Mouse (Mus musculus) limb, embryonic 13.5 days (tissue): ENCODE measurements around the gene Mlkl. TPM values are rescaled to one million over a fixed set of nuclear protein-coding genes. Genes with fewer than 3 reads are reported as not detected.
"Not testable (repeated sequence)": the region's sequence is repeated elsewhere in the genome, so short reads cannot be mapped to it uniquely, and the experiment has no call there.

Source experiments
- ATAC-seq: fragments of 200-750 bp; cut with Nextera tagmentation; 2 replicates; pipeline ENCODE4 v1.8.0; 2017; ENCODE audit warnings: low read depth, moderate number of reproducible peaks, moderate TSS enrichment; ENCODE audit not compliant: low FRiP score
- H3K27ac ChIP-seq: fragments of 300-500 bp; sonication (generic); 2 replicates; pipeline ENCODE4 v1.5.1; 2015; ENCODE audit warnings: inconsistent platforms, mild to moderate bottlenecking, moderate library complexity
- H3K27me3 ChIP-seq: fragments of 300-500 bp; sonication (generic); 2 replicates; pipeline ENCODE4 v1.6.1; 2015; ENCODE audit warnings: mild to moderate bottlenecking, inconsistent platforms
- H3K36me3 ChIP-seq: fragments of 300-500 bp; sonication (generic); 2 replicates; pipeline ENCODE4 v1.6.1; 2015; ENCODE audit warnings: inconsistent platforms, mild to moderate bottlenecking, moderate library complexity
- H3K4me1 ChIP-seq: fragments of 300-500 bp; sonication (generic); 2 replicates; pipeline ENCODE4 v1.6.1; 2015; ENCODE audit warnings: inconsistent platforms
- H3K4me2 ChIP-seq: fragments of 300-500 bp; sonication (generic); replicated peaks from 2 replicates; pipeline ENCODE4 v1.6.1; 2015; ENCODE audit warnings: inconsistent platforms, mild to moderate bottlenecking, moderate library complexity
- H3K4me3 ChIP-seq: fragments of 300-500 bp; sonication (generic); 2 replicates; pipeline ENCODE4 v1.5.1; 2015; ENCODE audit warnings: moderate library complexity, mild to moderate bottlenecking, inconsistent platforms
- H3K9ac ChIP-seq: fragments of 300-500 bp; sonication (generic); 2 replicates; pipeline ENCODE4 v1.6.1; 2015; ENCODE audit warnings: mild to moderate bottlenecking, inconsistent platforms
- H3K9me3 ChIP-seq: fragments of 300-500 bp; sonication (generic); 2 replicates; pipeline ENCODE4 v1.6.1; 2016; ENCODE audit warnings: inconsistent platforms
- WGBS: fragments of 180-500 bp; shearing (Covaris S2); methylation state at CpG from one replicate; pipeline ENCODE4 v1.1.7; 2015; 5-methylcytosine and 5-hydroxymethylcytosine counted together
- polyA plus RNA-seq: library from polyadenylated mRNA; unstranded; fragments of >200 nt; fragmentation: Nextera tagmentation; extraction: Ambion mirVana; gene quantifications from 2 replicates; pipeline ENCODE4 v1.2.1, GENCODE M21; 2015

Gene Mlkl
- polyA plus RNA-seq, 1 experiment from 2014 or later, result 0.47 TPM

DNA sequence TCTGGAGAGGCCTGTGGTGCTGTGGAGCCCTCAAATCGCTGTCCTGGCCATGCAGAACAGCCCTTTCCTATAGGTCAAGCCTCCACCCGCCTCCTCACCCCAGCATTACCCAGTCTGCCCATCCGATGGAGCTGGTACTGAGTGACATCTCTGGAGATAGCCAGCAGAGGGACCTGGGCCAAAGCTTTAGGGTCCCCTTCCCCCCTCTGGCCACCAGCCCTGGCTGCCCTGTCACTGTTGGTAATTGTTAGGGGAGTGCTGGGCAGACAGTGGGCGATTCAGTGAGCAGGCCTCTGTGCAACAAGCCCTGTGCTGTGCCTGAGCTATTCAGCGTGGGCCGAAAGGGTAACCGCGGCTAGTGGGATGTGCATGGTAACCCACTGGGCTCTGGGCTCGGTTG, 15.5 kb upstream of the Mlkl start:
- H3K36me3 ChIP-seq, result no peaks in the 10 kb centered on the region

DNA sequence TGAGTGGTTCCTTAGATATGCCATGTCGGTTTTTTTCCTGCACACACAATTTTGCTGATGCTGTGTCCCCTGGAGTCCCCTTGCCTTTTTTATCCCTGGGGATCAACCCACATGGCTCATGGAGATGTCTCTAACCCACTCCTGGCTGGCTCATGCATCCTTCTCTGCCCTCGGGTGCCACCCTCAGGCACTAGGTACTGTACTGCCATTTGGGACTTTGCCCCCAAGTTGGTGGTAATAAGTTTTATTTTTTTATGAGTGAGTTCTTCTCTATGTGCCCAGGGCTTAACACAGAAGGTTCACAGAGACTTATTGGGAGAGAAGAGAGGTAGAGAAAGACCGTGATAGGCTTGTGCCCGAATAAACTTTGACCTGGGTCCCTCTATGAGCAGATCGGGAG, 14.3 kb upstream of the Mlkl start:
- Histone ChIP-seq H3K36me3 (no peaks in the 10 kb centered on the region), H3K4me1 (no peaks in the 10 kb centered on the region), H3K27me3 (no peaks in the 10 kb centered on the region), H3K9me3 (no peaks in the 10 kb centered on the region), H3K4me2 (no peak overlapping the region), H3K27ac (no peak overlapping the region), H3K4me3 (no peak overlapping the region), H3K9ac (no peak overlapping the region)
- 86% methylated on average over 5 of the region's 5 CpGs for WGBS
- ATAC-seq, result no peak

More for the DNA sequence above, 15.5 kb upstream of the Mlkl start:
- Histone ChIP-seq H3K4me1 (no peaks in the 10 kb centered on the region), H3K9ac (no peak overlapping the region), H3K4me3 (no peak overlapping the region), H3K9me3 (no peaks in the 10 kb centered on the region), H3K27ac (no peak overlapping the region), H3K27me3 (no peaks in the 10 kb centered on the region), H3K4me2 (no peak overlapping the region)
- no peak for ATAC-seq
- 79% methylated on average over 9 of the region's 9 CpGs for WGBS

DNA sequence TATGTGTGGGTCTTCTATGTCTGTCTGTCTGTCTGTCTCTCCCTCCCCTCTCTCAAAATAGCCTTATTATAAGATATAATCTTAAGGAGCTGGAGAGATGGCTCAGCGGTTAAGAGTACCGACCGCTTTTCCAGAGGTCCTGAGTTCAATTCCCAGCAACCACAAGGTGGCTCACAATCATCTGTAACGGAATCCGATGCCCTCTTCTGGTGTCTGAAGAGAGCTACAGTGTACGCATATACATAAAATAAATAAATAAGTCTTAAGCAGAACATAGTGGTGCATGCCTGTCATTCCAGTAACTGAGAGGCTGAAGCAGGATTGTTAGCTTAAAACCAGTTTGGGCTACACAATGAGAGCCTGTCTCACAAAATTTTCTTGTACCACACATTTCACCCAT, 12.6 kb upstream of the Mlkl start:
- WGBS, result 87% methylated on average over 6 of the region's 6 CpGs
- H3K4me3 ChIP-seq, result no peak overlapping the region
- no peaks in the 10 kb centered on the region for H3K4me1 ChIP-seq
- H3K9me3 ChIP-seq, result no peaks in the 10 kb centered on the region
- H3K4me2 ChIP-seq, result no peak overlapping the region
- no peak overlapping the region for H3K27ac ChIP-seq
- H3K27me3 ChIP-seq, result no peaks in the 10 kb centered on the region
- ATAC-seq, result no peak
- H3K9ac ChIP-seq, result no peak overlapping the region
- no peaks in the 10 kb centered on the region for H3K36me3 ChIP-seq

DNA sequence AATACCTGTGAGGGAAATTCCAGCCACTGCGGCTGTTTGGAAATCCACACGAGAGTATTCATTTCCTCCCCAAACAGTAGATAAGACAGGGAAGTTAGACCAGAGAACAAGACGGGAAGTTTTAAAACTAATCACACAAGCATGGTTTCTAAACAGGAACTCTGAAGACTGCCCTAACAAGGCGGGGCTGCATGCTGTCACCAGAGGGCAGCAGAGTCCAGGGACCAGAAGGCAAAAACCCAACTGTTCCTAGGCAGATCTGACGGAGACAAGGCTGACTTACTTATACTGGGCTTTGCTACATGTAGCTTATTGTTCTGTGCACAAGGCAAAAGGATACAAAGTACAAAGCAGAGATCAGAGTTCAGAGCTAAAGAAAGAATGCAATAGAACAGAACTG, 5.2 kb upstream of the Mlkl start:
- no peak overlapping the region for H3K4me2 ChIP-seq
- 15% methylated on average over 5 of the region's 5 CpGs for WGBS
- no peak for ATAC-seq
- H3K9me3 ChIP-seq, result no peaks in the 10 kb centered on the region
- peaks cover 27% of the 10 kb centered on the region for H3K27me3 ChIP-seq
- H3K36me3 ChIP-seq, result no peaks in the 10 kb centered on the region
- H3K4me1 ChIP-seq, result peaks cover 2% of the 10 kb centered on the region
- H3K4me3 ChIP-seq, result no peak overlapping the region
- H3K9ac ChIP-seq, result no peak overlapping the region
- H3K27ac ChIP-seq, result no peak overlapping the region

DNA sequence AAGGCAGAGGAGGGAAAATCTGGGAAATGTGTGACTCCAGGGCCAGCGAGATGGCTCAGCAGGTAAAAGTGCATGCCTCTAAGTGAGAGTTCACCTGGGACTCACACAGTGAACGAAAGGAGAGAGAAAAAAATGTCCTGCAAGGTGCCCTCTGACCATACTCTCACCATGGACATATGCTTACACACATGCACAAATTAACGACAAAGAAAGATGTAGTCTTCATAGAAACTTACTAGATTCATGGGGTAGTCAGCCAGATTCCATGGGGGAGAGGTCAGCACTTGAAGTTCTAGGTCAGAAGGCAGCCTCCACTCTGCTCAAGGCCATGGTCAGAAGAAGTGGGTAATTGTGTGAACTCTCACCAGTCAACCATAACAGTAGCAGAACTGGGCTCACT, 2.2 kb upstream of the Mlkl start:
- Histone ChIP-seq H3K27me3 (peaks cover 56% of the 10 kb centered on the region), H3K4me1 (peaks cover 12% of the 10 kb centered on the region), H3K36me3 (no peaks in the 10 kb centered on the region), H3K9ac (no peak overlapping the region), H3K4me3 (no peak overlapping the region), H3K4me2 (no peak overlapping the region), H3K27ac (no peak overlapping the region), H3K9me3 (no peaks in the 10 kb centered on the region)
- ATAC-seq, result no peak
- WGBS, result 76% methylated on average over 3 of the region's 3 CpGs

DNA sequence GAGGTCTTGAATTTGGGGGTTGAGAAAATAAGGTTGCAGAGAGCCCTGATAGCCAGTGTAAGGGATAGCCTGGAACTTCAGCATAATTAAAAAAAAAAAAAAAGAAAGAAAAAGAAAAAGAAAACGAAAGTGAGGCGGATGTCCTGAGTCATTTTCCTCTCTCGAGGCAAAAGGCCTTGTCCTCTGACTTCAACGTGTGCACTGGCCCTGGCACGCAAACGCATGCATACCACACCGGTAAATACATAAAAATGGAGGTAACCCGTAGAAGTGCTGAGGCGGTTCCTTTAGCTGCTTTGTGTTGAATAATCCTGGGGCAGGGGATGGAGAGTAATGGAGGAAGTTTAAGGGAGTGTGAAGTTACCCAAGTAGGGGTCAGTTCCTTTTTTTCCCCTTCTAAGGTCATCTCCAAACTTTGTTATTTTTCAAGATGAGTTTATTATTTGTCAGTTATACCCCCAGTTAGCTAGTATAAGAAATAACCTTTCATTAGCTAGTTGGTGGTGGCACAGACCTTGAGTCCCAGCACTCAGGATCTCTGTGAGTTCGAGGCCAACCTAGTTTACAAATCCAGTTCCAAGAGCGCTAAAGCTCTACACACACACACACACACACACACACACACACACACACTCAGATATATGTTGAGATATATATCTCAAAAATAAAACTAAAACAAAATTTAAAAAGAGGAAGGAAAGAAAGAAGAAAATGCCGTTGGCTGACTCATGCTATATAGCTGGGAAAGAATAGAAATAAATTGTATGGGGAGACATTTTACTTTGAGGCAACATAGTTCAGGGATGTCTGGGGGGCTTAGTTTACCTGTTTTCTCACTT, 612 bp upstream of the Mlkl start:
- Histone ChIP-seq H3K4me1 (peaks cover 12% of the 10 kb centered on the region), H3K4me3 (peak overlapping the region; percentile 44), H3K27ac (no peak overlapping the region), H3K4me2 (peak overlapping the region; percentile 75), H3K9me3 (no peaks in the 10 kb centered on the region), H3K27me3 (peaks cover 61% of the 10 kb centered on the region), H3K9ac (no peak overlapping the region), H3K36me3 (no peaks in the 10 kb centered on the region)
- no peak for ATAC-seq
- 52% methylated on average over 12 of the region's 12 CpGs for WGBS

DNA sequence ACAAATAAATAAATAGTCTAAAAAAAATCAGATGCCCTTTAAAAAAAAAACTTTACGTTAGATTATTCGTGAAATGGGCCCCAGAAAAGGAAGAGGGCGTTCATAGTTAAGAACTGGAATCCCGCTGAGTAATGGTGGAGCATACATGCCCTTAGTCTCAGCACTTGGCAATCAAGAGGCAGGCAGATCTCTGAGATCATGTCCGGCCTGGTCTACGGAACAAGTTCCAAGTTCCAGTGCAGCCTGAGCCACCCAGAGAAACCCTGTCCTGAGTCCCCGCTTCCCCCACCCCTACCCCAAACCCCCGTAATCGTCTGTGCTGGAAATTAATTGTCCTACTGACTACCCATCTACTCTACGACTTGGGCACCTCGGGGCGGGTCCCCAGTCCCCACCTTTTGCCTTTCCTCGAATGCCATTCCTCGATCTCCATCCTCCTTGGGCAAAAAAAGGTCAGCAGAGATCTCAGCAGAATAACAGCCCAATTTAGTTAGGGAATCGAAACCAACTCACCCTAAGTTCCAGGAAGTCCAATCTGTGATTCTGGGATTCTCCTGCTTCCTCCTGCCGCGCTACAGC, 577 bp downstream of the Mlkl start:
- Histone ChIP-seq H3K9me3 (no peaks in the 10 kb centered on the region), H3K27ac (no peak overlapping the region), H3K27me3 (peaks cover 64% of the 10 kb centered on the region), H3K4me1 (peaks cover 12% of the 10 kb centered on the region), H3K4me2 (peak overlapping the region; percentile 75), H3K9ac (peak overlapping the region; percentile 50; the same call in 1 of the 2 replicates), H3K36me3 (no peaks in the 10 kb centered on the region), H3K4me3 (peak overlapping the region; percentile 44)
- WGBS, result 23% methylated on average over 17 of the region's 17 CpGs
- no peak for ATAC-seq

DNA sequence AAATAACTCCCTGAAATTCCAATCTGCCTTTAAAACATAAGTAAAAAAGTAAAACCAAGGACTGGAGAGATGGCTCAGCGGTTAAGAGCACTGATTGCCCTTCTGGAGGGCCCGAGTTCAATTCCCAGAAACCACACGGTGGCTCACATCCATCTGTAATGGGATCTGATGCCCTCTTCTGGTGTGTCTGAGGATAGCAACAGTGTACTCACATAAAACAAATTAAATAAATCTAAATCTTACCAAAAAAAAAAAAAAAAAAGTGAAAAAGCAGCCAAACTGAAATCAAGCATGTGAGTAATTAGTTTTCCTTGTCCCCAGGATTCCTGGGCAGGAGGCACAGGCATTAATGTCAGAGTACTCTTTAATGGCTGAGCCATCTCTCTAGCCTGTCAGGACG, 1.3 kb downstream of the Mlkl start:
- Histone ChIP-seq H3K4me1 (peaks cover 12% of the 10 kb centered on the region), H3K36me3 (no peaks in the 10 kb centered on the region), H3K27me3 (peaks cover 64% of the 10 kb centered on the region), H3K4me2 (no peak overlapping the region), H3K4me3 (no peak overlapping the region), H3K9ac (no peak overlapping the region), H3K9me3 (no peaks in the 10 kb centered on the region), H3K27ac (no peak overlapping the region)
- ATAC-seq, result no peak
- 87% methylated on average over 4 of the region's 4 CpGs for WGBS

DNA sequence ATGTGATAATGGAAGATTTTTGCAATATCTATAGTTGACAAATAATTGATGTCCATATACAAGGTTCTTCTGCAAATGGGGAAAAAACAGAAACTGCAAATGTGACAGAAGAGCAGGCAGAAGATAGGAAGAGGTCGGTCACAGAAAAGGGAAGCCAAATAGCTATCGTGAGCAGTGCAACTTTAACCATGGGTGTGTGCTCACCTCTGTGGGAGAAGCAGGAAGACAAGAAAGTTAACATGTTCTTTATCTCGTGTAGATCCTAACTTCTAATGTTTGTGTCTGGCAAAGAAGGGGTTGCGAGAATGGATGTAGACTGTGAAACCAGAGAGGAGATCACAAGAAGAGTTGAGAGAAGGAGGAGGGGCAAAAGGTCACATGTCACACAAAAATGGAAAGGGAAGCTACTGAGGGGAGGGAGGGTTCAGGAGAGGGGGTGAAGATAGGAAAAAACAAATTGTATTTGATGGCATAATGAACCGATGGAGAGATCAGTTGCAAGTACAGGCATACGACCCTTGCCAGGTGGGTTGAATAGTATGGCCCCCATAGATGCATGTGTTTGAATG, 12.7 kb downstream of the Mlkl start:
- ATAC-seq, result no peak

DNA sequence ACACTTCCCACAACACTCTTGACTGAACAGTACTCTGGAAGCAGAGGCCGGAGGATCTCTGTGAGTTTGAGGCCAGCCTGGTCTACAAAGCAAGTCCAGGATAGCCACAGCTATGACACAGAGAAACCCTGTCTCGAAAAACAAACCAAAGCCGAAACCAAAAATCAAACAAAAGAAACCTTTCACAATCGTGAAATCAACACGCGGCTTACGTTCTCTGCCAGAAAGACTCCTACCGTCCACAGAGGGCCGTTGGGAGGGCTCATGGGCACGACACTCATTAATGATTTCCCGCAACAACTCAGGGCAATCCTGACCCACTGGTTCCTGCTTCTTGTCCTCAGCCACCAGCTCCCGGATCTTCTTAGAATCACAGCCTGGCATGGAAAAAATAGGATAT, 23.2 kb downstream of the Mlkl start:
- H3K27ac ChIP-seq, result no peak overlapping the region
- no peaks in the 10 kb centered on the region for H3K9me3 ChIP-seq
- no peak overlapping the region for H3K4me2 ChIP-seq
- no peak for ATAC-seq
- H3K36me3 ChIP-seq, result no peaks in the 10 kb centered on the region
- no peak overlapping the region for H3K4me3 ChIP-seq
- no peaks in the 10 kb centered on the region for H3K4me1 ChIP-seq
- H3K9ac ChIP-seq, result no peak overlapping the region
- 87% methylated on average over 12 of the region's 12 CpGs for WGBS
- H3K27me3 ChIP-seq, result 0 out of 2 replicates have a peak, but pooled peaks cover 6% of the 10 kb centered on the region

More for the DNA sequence above, 12.7 kb downstream of the Mlkl start:
- no peak overlapping the region for H3K4me3 ChIP-seq
- H3K4me2 ChIP-seq, result no peak overlapping the region
- no peaks in the 10 kb centered on the region for H3K4me1 ChIP-seq
- WGBS, result 79% methylated on average over 6 of the region's 6 CpGs
- no peak overlapping the region for H3K9ac ChIP-seq
- no peak overlapping the region for H3K27ac ChIP-seq
- no peaks in the 10 kb centered on the region for H3K36me3 ChIP-seq
- no peaks in the 10 kb centered on the region for H3K9me3 ChIP-seq
- no peaks in the 10 kb centered on the region for H3K27me3 ChIP-seq

DNA sequence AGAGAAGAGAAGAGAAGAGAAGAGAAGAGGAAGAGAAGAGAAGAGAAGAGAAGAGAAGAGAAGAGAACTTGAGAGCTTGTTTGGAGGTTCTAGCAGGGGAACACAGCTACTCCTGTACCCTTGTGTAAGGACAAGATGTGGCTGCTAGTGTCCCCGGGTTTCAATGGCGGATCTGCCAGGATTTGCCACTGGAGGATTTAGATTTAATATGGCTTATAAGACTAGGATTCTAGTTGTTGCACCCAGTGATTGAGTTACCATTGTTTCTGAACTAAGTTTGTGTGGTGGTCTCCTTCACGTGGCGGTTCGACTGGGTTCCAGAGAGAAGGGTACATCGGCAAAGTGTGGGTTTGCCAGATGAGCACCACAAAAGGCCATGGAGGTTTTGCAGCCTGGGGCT, 24.0 kb downstream of the Mlkl start:
- H3K27ac ChIP-seq, H3K36me3 ChIP-seq, H3K4me2 ChIP-seq, H3K4me3 ChIP-seq, H3K9me3 ChIP-seq, H3K9ac ChIP-seq, H3K4me1 ChIP-seq, H3K27me3 ChIP-seq, ATAC-seq: not testable (repeated sequence)
- 93% methylated on average over 6 of the region's 6 CpGs for WGBS

DNA sequence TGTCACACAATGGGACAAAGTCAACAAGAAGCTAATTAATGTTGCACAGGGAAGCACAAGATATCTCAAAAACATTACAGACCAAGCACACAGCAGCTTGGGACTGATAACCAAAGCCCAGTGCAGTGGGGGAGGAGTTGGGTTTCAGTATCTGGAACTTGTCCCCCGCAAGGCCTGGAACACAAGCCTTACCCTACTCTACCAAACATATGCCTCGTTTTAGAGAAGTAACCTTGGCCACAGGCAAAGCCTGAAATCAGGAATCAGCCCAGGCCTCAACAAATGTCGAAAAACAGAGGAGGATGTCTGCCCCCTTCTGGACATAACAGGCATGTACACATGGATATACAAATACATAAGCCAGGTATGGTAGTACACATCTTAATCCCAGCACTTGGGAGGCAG, 25.2 kb downstream of the Mlkl start:
- H3K9me3 ChIP-seq, result no peaks in the 10 kb centered on the region
- H3K4me2 ChIP-seq, result no peak overlapping the region
- no peaks in the 10 kb centered on the region for H3K4me1 ChIP-seq
- H3K9ac ChIP-seq, result no peak overlapping the region
- H3K4me3 ChIP-seq, result no peak overlapping the region
- H3K27ac ChIP-seq, result no peak overlapping the region
- H3K27me3 ChIP-seq, result no peaks in the 10 kb centered on the region
- no peak for ATAC-seq
- H3K36me3 ChIP-seq, result no peaks in the 10 kb centered on the region
- 74% methylated on average over 3 of the region's 3 CpGs for WGBS
